Mouse (Mus musculus): ENCODE data around the gene Zfp423. TPM values are rescaled to one million over a fixed set of nuclear protein-coding genes. Genes with fewer than 3 reads are reported as not detected.
"Not testable (repeated sequence)": the region's sequence is repeated elsewhere in the genome, so short reads cannot be mapped to it uniquely, and the experiment has no call there.

Gene Zfp423
- total RNA-seq, 2 experiments from 2014 or later: 15.0 to 19.1 TPM

DNA sequence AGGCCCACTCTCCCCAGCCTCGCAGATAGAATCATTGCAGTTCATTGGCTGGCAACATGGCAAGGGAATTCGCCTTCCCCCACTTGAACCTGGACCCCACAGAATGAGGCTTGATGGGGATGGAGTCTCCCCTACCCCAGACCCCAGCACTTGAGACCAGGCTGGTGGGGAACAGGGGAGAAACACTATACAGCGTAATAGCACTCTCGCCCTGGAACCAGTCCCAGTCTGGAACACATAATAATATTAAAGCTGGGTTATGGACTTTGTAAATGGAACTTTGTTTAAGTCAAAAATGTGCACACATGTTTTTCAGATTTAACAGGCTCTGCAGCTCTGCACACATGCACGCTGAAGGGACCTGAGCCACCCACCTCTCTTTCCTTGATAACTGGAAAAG is 54.0 kb downstream of the Zfp423 start:
- no peak for DNase-seq (ENCODE audit: low spot score)

- DNase-seq (ENCODE audit: low spot score): no peak
Observed at GRCm38 (mm10) chr8:87904108-87904507, 55.3 kb downstream of the Zfp423 start.

GRCm38 (mm10) chr8:87895203-87896041 is 64.0 kb downstream of the Zfp423 start:
- no peak for DNase-seq (ENCODE audit: low spot score)

DNA sequence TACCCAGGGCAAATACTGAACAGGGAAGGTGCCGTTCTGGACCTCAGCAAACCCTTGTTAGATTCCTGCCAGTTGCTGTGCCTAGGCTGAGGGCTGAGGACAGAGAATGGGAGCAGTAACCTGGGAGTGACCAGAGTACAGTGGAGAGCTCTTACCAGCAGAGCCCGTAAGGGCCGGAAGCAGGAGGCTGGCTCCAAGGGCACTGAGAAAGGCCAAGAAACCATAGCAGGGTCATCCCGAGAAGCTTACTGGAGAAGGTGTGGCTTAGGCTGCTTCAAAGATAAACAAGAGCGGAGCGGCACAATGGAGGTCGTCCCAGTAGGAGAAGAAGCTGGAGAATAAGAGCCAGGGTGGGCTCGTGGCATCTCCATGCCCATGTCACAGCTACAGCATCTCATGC is 65.1 kb downstream of the Zfp423 start:
- DNase-seq (ENCODE audit: low spot score): no peak

- peak; percentile 11 for DNase-seq (ENCODE audit: low spot score)
Observed at GRCm38 (mm10) chr8:87893547-87893946, 65.8 kb downstream of the Zfp423 start.

DNA sequence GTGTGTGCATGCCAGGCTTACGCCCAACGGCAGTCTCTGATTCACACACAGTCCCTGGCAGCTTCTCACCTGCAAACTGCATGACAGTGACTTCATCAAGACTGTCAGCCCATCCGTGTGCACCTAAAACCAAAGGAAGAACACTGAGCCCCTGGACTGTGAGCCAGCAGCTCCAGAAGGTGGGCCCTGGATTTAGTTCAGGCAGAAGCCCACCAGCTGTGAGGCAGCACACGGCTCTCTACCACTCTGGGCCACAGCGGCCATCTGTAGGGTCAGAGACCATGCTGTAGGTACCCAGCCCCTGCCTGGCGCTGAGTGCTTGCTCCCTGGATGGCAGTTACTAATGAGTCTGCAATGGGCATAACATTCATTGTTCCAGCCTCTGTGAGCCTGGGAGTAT is 66.5 kb downstream of the Zfp423 start:
- no peak for DNase-seq (ENCODE audit: low spot score)

GRCm38 (mm10) chr8:87891884-87892283 is 67.5 kb downstream of the Zfp423 start:
- DNase-seq (ENCODE audit: low spot score): no peak

GRCm38 (mm10) chr8:87887956-87888355 is 71.4 kb downstream of the Zfp423 start:
- no peak for DNase-seq (ENCODE audit: low spot score)

DNA sequence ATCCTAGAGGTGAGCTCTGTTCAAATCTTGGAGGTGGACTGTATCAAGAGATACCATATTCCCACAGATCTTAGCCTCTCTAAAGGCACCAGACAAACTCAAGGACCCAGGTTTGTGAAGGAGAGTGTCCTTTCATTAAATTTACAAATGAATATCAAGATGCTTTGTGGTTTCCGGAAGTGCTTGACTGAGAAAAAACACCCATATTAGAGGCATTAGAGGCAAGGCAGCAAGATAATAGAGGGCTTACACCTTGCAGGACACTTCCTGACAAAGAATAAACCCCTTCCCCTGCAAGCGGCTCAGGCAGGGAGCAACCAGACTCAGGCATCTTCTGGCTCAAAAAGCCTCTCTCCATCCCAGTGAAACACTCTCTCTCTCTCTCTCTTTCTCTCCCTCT is 78.3 kb downstream of the Zfp423 start:
- DNase-seq (ENCODE audit: low spot score): no peak

- no peak for DNase-seq (ENCODE audit: low spot score)
Observed at GRCm38 (mm10) chr8:87875852-87876251, 83.5 kb downstream of the Zfp423 start.

DNA sequence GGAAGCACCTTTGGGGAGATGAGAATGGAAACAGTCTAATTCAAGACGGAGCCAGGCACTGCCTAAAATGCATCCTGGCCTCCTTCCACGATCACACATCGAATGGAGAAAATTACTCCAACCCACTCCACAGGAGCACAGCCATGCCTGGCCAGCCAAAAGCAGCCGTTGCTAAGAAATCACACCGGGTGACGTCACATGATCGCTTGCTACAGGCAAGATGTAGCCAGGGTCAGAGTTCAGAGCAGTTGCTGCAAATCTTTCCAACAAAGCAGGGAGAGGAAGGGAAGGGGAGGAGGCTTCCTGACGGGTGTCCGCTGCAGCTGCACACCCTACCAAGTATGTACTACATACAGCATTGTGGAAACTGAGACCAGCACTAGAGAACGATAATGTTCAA is 83.9 kb downstream of the Zfp423 start:
- DNase-seq (ENCODE audit: low spot score): peak; percentile 33

DNA sequence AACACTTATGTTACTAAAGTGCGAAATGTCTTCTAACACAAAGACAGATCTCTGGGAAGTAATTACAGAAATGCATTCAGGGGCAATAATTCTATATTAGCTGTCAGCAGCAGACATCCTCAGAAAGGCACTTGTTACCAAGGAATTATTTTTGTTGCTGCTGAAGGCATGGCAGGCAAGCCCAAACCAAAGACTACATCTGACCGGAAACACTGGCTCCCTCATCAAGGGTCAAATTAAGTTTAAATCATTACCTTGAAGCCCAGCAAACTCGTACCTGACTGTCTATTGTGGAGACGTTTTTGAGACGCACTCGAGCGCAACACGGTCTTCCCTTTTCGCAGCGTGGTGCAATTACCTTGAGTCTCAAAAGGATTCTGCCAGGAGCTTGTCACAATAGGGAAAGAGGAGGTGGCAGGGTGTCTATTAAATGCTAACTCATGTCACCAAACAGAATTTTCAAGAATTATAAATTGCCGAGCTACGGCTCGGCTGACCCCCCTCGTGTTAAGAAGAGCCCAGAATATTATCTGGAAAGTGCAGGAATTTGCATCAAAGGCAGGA is 86.3 kb downstream of the Zfp423 start:
- DNase-seq (ENCODE audit: low spot score): no peak

GRCm38 (mm10) chr8:87872356-87872930 is 87.0 kb downstream of the Zfp423 start:
- no peak for DNase-seq (ENCODE audit: low spot score)

DNA sequence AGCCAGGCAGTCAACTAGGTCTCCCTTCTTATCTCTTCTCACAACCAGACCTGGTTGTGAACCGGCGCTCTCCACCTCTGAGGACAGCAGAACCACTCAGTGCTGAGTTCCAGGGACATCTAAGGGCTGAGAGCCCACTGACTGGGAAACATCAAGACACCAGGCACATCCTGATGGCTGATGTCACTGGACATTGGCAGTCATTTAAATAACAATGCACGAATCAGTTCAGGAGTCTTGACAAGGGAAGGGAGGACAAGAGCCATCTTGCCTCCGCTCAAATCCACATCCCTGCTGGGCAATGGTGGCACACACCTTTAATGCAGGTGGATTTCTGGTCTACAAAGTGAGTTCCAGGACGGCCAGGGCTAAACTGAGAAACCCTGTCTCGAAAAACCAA is 92.8 kb downstream of the Zfp423 start:
- DNase-seq (ENCODE audit: low spot score): no peak

DNA sequence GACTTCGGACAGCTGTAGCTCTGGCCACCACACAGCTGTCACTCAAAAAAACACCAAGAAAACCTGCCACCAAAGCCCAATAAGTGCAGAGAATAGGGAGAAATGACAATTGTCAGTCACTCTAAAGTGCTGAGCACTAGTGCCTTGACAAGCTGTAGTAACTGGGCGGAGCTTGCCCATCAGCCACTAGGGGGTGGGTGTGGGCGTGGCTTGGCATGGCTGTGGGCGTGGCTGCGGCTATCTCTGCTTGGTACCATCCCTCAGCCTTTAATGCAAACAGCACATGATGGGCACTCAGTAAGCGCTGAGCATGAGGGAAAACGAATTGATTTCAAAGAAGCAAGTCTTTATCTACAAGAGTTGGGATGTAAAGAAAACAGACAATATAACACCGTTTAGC is 95.2 kb downstream of the Zfp423 start:
- DNase-seq (ENCODE audit: low spot score): no peak

GRCm38 (mm10) chr8:87863128-87863527 is 96.3 kb downstream of the Zfp423 start:
- DNase-seq (ENCODE audit: low spot score): no peak

GRCm38 (mm10) chr8:87861718-87862117 is 97.7 kb downstream of the Zfp423 start:
- DNase-seq (ENCODE audit: low spot score): no peak

- DNase-seq (ENCODE audit: low spot score): no peak
Observed at GRCm38 (mm10) chr8:87860905-87861304, 98.5 kb downstream of the Zfp423 start.

DNA sequence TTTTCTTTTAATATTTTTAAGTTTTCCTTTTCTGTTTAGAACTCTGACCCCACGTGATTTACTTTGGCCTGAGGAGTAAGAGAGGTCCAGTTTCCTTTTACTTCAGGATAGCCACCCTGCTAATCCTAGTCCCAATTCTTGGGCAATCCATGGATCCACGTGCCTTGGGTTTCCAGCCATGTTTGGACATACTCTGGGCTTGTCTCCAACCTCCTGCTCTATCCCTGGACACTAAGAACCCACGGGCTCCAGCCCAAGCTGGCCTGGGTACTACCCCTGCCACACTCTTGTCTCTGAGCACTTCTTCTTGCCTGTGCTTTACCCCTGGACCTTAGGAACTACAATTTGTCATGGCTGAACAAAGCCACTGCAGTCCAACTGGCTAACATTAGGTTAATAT is 107.5 kb downstream of the Zfp423 start:
- DNase-seq (ENCODE audit: low spot score): peak; percentile 76

GRCm38 (mm10) chr8:87851380-87851779 is 108.0 kb downstream of the Zfp423 start:
- DNase-seq (ENCODE audit: low spot score): no peak

DNA sequence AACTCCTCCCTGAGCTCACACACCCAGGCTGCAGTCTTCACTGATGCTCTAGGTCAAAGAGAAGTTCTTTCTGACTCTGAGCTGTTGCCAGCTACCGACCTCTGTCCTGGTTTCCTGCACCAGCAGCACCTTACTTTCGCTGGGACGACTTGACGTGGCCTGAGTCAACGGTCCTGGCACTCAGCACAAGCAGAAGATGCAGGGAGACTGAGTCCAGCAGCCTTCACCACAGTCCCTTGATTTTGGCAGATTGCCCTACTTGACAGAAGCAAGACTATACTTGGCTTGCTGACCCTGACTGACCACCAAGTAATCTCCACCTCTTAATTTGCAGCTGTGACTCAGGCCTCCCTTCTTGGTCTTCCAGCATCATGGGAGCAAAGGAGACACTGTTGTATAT is 110.6 kb downstream of the Zfp423 start:
- no peak for DNase-seq (ENCODE audit: low spot score)

DNA sequence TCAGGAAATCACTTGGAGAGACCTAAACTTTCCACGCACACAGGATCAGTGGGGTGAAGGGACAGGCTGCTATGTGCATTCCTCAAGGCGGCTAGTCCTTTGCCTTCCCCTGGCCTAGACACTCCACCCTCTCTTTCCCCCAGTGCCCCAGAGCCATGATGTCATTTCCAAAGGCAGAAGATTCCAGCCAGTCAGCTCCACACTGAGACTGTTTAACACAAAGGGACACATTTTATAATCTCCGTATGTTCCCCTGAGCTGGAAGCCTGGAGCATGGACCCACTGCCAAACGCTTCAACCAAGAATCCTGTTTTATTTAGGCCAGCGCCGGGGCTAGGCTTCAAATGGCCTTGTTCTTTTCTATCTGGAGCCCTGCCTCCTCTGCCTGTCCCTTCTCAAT is 111.6 kb downstream of the Zfp423 start:
- peak; percentile 21 for DNase-seq (ENCODE audit: low spot score)

- not testable (repeated sequence) for DNase-seq (ENCODE audit: low spot score)
Observed at GRCm38 (mm10) chr8:87842096-87842495, 117.3 kb downstream of the Zfp423 start.
